Mouse (Mus musculus) olfactory bulb, adult 2 months (tissue): ENCODE results near the gene Cd2. TPM values are rescaled to one million over a fixed set of nuclear protein-coding genes. Genes with fewer than 3 reads are reported as not detected.

Experiments used
- H3K27ac ChIP-seq: fragments of 200-500 bp; 2 replicates; pipeline ENCODE4 v1.5.1; 2012; ENCODE audit warnings: low read depth, low read length; ENCODE audit not compliant: insufficient read depth
- H3K4me1 ChIP-seq: fragments of 200-500 bp; 2 replicates; pipeline ENCODE4 v1.6.1; 2012; ENCODE audit warnings: low read length; ENCODE audit not compliant: control insufficient read depth, insufficient read depth
- H3K4me3 ChIP-seq: fragments of 200-500 bp; 2 replicates; pipeline ENCODE4 v1.5.1; 2012; ENCODE audit warnings: mild to moderate bottlenecking, low read depth, low read length, moderate library complexity; ENCODE audit not compliant: insufficient read depth
- CTCF ChIP-seq: fragments of 200-500 bp; IDR thresholded peaks from 2 replicates; pipeline ENCODE4 v1.5.1; 2012; ENCODE audit warnings: low read depth, mild to moderate bottlenecking, low read length, moderate library complexity; ENCODE audit not compliant: insufficient read depth
- POLR2A ChIP-seq: fragments of 200-500 bp; IDR thresholded peaks from 2 replicates; pipeline ENCODE4 v1.6.1; 2012; ENCODE audit warnings: mild to moderate bottlenecking, low read depth, low read length, moderate library complexity; ENCODE audit not compliant: insufficient read depth
- WGBS: fragments of 180-500 bp; shearing (Covaris S2); methylation state at CpG from one replicate; pipeline ENCODE4 v1.1.7; 2018; 5-methylcytosine and 5-hydroxymethylcytosine counted together
- polyA plus RNA-seq: library from polyadenylated mRNA; stranded (reverse); fragments of >200 nt; gene quantifications from 2 replicates; pipeline ENCODE4 v1.2.4, GENCODE M21; 2012; ENCODE audit warnings: low replicate concordance; ENCODE audit not compliant: missing spikeins, insufficient read depth, insufficient read length

The Cd2 gene
- polyA plus RNA-seq, 1 experiment = not detected

DNA sequence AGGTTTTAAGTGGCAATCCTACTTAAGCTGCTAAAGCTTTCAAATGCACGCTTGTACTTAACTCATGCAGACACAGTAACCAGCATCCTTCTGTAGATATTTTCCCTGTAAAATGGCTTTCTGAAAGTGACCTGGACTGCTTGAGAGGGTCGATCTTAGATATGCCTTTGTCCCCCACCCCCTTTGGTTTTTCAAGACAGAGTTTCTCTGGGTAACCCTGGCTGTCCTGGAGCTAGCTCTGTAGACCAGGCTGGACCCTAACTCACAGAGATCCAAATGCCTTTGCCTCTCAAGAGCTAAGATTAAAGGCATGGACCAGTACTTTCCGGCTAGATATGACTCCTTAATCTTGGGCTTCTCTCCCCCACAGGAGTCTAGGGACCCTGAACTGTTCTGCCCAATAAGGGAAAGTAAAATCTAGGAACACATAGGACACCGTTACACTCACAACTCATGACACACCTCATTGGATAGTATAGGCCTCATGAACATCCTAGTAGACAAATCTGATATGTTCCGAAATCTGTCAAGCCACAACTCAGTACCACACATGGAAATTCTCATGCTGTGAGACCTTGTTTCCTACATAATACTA lies 2.6 kb downstream of the Cd2 start:
- H3K4me3 ChIP-seq = no peak overlapping the region
- 97% methylated on average over 5 of the region's 5 CpGs for WGBS
- no peaks in the 10 kb centered on the region for H3K4me1 ChIP-seq
- TF ChIP-seq POLR2A (no peak), CTCF (no peak)
- H3K27ac ChIP-seq = no peak overlapping the region

- TF ChIP-seq CTCF (no peak), POLR2A (no peak)
- Histone ChIP-seq H3K4me3 (no peak overlapping the region), H3K4me1 (no peaks in the 10 kb centered on the region), H3K27ac (no peak overlapping the region)
- WGBS = 94% methylated on average over 13 of the region's 13 CpGs
Observed at GRCm38 (mm10) chr3:101283869-101284706, 3.7 kb downstream of the Cd2 start.

GRCm38 (mm10) chr3:101283441-101283840 lies 4.3 kb downstream of the Cd2 start:
- Histone ChIP-seq H3K4me3 (no peak overlapping the region), H3K27ac (no peak overlapping the region), H3K4me1 (no peaks in the 10 kb centered on the region)
- TF ChIP-seq CTCF (no peak), POLR2A (no peak)
- 89% methylated on average over 4 of the region's 4 CpGs for WGBS

DNA sequence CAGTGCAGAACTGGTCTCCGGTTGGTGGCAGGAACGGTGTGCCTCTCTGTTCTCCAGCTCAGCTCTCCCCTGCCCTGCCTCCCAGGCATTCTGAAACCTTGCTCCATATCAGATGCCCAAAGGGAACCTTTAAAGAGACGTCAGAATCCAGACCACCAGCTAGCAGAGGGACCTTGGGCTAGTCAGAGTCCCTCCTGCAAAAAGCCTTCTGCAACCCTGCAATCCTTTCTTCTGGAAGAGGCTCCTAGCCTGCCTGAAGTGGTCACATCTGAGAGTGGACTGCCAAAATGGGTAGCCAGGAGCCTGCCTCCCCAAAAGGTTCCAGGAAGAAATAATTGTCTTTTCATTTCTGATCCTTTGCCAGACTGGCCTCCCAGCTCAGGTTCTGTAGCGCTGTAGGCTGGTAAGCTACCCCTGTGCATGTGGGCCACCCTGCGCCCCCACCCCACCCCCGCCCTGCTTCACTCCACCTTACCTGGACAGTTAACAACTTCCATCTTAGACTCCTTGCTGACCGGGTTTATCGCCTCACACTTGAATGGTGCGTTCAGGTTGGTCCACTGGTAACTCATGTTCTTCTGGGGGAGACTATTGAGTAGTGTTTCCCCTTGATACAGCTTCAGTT lies 5.1 kb downstream of the Cd2 start:
- TF ChIP-seq POLR2A = no peak
- WGBS = 97% methylated on average over 9 of the region's 9 CpGs
- Histone ChIP-seq H3K4me1 (no peaks in the 10 kb centered on the region), H3K27ac (no peak overlapping the region), H3K4me3 (no peak overlapping the region)

DNA sequence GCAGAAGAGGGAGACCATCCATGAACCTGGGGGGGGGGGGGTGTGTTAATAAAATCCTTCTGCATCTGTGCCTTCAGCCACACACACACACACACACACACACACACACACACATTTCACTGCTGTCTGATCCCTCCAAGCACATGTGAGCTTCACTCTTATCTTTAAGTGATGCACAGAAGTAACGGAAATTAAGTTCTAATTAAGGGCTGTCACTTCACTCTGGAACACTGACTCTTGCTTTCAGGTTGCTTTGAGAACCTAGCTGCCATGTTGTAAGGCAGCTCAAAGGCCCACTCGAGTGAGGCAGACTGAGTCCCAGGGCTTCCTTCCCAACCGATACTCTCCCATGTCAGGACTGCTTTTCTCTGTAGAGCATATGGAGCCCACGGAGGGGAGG lies 5.9 kb downstream of the Cd2 start:
- Histone ChIP-seq H3K4me3 (no peak overlapping the region), H3K27ac (no peak overlapping the region), H3K4me1 (no peaks in the 10 kb centered on the region)
- WGBS = 79% methylated on average over 4 of the region's 4 CpGs
- TF ChIP-seq CTCF (no peak), POLR2A (no peak)

- no peaks in the 10 kb centered on the region for H3K4me1 ChIP-seq
- H3K4me3 ChIP-seq = no peak overlapping the region
- TF ChIP-seq CTCF (no peak), POLR2A (no peak)
- H3K27ac ChIP-seq = no peak overlapping the region
- 77% methylated on average over 15 of the region's 15 CpGs for WGBS
Observed at GRCm38 (mm10) chr3:101280348-101281311, 7.1 kb downstream of the Cd2 start.

GRCm38 (mm10) chr3:101279561-101279960 lies 8.2 kb downstream of the Cd2 start:
- H3K27ac ChIP-seq = no peak overlapping the region
- TF ChIP-seq CTCF = no peak
- TF ChIP-seq POLR2A = no peak
- WGBS = 89% methylated on average over 10 of the region's 10 CpGs
- H3K4me1 ChIP-seq = no peaks in the 10 kb centered on the region
- H3K4me3 ChIP-seq = no peak overlapping the region

DNA sequence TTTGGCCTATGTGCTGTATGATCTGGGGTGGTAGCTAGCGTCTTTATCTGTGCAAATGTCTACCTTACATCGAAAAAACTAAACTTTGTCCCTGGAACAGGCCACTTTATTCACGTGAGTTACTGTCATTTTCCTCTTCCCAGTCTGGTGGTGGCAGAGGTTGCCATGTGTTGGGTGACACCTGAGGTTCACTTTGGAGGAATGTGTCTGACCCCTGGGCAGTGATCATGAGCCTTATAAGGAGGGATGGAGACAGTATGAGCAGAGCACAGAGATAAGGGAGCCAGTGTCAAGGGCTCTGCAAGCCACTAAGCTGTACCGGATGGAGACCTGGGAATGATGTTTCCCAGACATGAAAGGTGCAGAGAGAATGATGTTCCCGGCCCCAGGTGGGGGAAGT lies 9.3 kb downstream of the Cd2 start:
- no peaks in the 10 kb centered on the region for H3K4me1 ChIP-seq
- H3K27ac ChIP-seq = no peak overlapping the region
- no peak overlapping the region for H3K4me3 ChIP-seq
- WGBS = 97% methylated on average over 5 of the region's 5 CpGs
- TF ChIP-seq CTCF (no peak), POLR2A (no peak)
